In the genomic region with DNA sequence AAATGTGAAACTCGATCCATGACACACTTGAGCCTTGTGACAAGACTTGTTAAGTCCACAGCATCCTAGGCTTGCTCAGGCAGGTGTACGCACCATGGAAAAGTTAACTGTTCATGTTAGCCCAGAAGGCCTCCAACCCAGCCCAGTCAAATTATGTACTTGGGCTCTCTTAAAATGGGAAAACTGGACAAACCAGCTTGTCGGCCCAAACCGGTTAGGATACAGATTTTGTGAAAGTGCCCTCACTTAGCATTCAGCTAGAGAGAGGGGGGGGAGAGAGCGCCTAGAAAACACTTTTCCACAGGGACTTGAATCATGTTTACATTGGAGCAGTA, we compare ENCODE assay signal across 8 mouse cellular contexts. TPM values are rescaled to one million over a fixed set of nuclear protein-coding genes. Genes with fewer than 3 reads are reported as not detected.
DNase-seq lines count a peak whose midpoint lies in the region; ATAC-seq lines count a peak whose summit lies in the region.

No protein-coding gene starts in this region.

- H3K4me1 ChIP-seq in liver, embryonic 11.5 days (replicated peaks; ENCODE audit: control insufficient read depth, insufficient read depth, low read length) = peaks cover 39% of the 10 kb centered on the region
- H3K4me1 ChIP-seq in hindbrain, embryonic 13.5 days (replicated peaks) = peaks cover 39% of the 10 kb centered on the region
- peaks cover 21% of the 10 kb centered on the region for H3K4me1 ChIP-seq in limb, embryonic 15.5 days
- H3K4me1 ChIP-seq in neural tube, embryonic 14.5 days (ENCODE audit: control insufficient read depth, insufficient read depth, low read length) = peaks cover 18% of the 10 kb centered on the region

- H3K36me3 ChIP-seq in liver, embryonic 11.5 days (ENCODE audit: control insufficient read depth, insufficient read depth, low read length) = peaks cover 4% of the 10 kb centered on the region; the same call in 1 of the 2 replicates
- H3K36me3 ChIP-seq in hindbrain, embryonic 13.5 days = no peaks in the 10 kb centered on the region
- H3K36me3 ChIP-seq in limb, embryonic 15.5 days = no peaks in the 10 kb centered on the region
- no peaks in the 10 kb centered on the region for H3K36me3 ChIP-seq in neural tube, embryonic 14.5 days (ENCODE audit: control insufficient read depth, insufficient read depth, low read length)

- no peak for DNase-seq in liver, embryonic 11.5 days (ENCODE audit: low spot score)
- DNase-seq in liver = no peak
- no peak for DNase-seq in retina, embryonic 14.5 days (ENCODE audit: low spot score)
- DNase-seq in right cerebral cortex, adult 18-20 months = no peak

- 48% methylated on average over 5 of the region's 5 CpGs for WGBS in liver, embryonic 11.5 days
- 59% methylated on average over 5 of the region's 5 CpGs for WGBS in hindbrain, embryonic 13.5 days
- 50% methylated on average over 5 of the region's 5 CpGs for WGBS in limb, embryonic 15.5 days
- WGBS in neural tube, embryonic 14.5 days = 68% methylated on average over 5 of the region's 5 CpGs

- peak overlapping the region; percentile 96 for H3K4me2 ChIP-seq in liver, embryonic 11.5 days
- H3K4me2 ChIP-seq in hindbrain, embryonic 13.5 days = peak overlapping the region; percentile 85
- peak overlapping the region; percentile 95 for H3K4me2 ChIP-seq in limb, embryonic 15.5 days
- H3K4me2 ChIP-seq in neural tube, embryonic 14.5 days (ENCODE audit: low read depth, low read length) = peak overlapping the region; percentile 83

- no peaks in the 10 kb centered on the region for H3K27me3 ChIP-seq in liver, embryonic 11.5 days (replicated peaks; ENCODE audit: control insufficient read depth, insufficient read depth, low read length)
- H3K27me3 ChIP-seq in hindbrain, embryonic 13.5 days = no peaks in the 10 kb centered on the region
- H3K27me3 ChIP-seq in limb, embryonic 15.5 days = no peaks in the 10 kb centered on the region
- H3K27me3 ChIP-seq in neural tube, embryonic 14.5 days (ENCODE audit: control insufficient read depth, insufficient read depth, low read length) = no peaks in the 10 kb centered on the region

- H3K9ac ChIP-seq in liver, embryonic 11.5 days (ENCODE audit: low read depth, low read length) = peak overlapping the region; percentile 96
- peak overlapping the region; percentile 95 for H3K9ac ChIP-seq in hindbrain, embryonic 13.5 days
- no peak overlapping the region; the same call in 1 of the 2 replicates for H3K9ac ChIP-seq in limb, embryonic 15.5 days
- no peak overlapping the region; the same call in 1 of the 2 replicates for H3K9ac ChIP-seq in neural tube, embryonic 14.5 days (replicated peaks; ENCODE audit: low read depth, low read length)

- peak overlapping the region; percentile 72 for H3K27ac ChIP-seq in liver, embryonic 11.5 days (ENCODE audit: low read depth, low read length)
- no peak overlapping the region for H3K27ac ChIP-seq in hindbrain, embryonic 13.5 days
- no peak overlapping the region for H3K27ac ChIP-seq in limb, embryonic 15.5 days
- no peak overlapping the region for H3K27ac ChIP-seq in neural tube, embryonic 14.5 days (ENCODE audit: low read depth, low read length)

- ATAC-seq in liver, embryonic 11.5 days (replicated peaks; ENCODE audit: low FRiP score) = no peak
- ATAC-seq in hindbrain, embryonic 13.5 days (ENCODE audit: low FRiP score) = no peak
- no peak for ATAC-seq in limb, embryonic 15.5 days (ENCODE audit: insufficient number of reproducible peaks, low FRiP score, low TSS enrichment, low read depth)
- ATAC-seq in neural tube, embryonic 14.5 days (ENCODE audit: low read depth) = no peak
- no peak for ATAC-seq in erythroid progenitor cell, adult 5-6 weeks (replicated peaks; ENCODE audit: low FRiP score, poor library complexity, severe bottlenecking)

- peak overlapping the region; percentile 96 for H3K4me3 ChIP-seq in liver, embryonic 11.5 days (ENCODE audit: low read depth, low read length)
- H3K4me3 ChIP-seq in hindbrain, embryonic 13.5 days = peak overlapping the region; percentile 88
- peak overlapping the region; percentile 98 for H3K4me3 ChIP-seq in limb, embryonic 15.5 days
- H3K4me3 ChIP-seq in neural tube, embryonic 14.5 days (ENCODE audit: low read depth, low read length) = no peak overlapping the region

- no peaks in the 10 kb centered on the region for H3K9me3 ChIP-seq in liver, embryonic 11.5 days (ENCODE audit: control insufficient read depth, low read length)
- H3K9me3 ChIP-seq in hindbrain, embryonic 13.5 days = 0 out of 2 replicates have a peak, but pooled peaks cover 8% of the 10 kb centered on the region
- H3K9me3 ChIP-seq in limb, embryonic 15.5 days = no peaks in the 10 kb centered on the region
- no peaks in the 10 kb centered on the region for H3K9me3 ChIP-seq in neural tube, embryonic 14.5 days (ENCODE audit: control insufficient read depth, low read length)

RNA-seq across cellular contexts. Expression of gene Ssx2ip, which starts 1.5 kb away (rescaled TPM):
- polyA plus RNA-seq in liver, embryonic 11.5 days (2014; fragmentation: Nextera tagmentation; extraction: Ambion mirVana) = 109 and 130 TPM in 2 replicates
- 13.3 and 14.4 TPM in 2 replicates for polyA plus RNA-seq in hindbrain, embryonic 13.5 days (2015; fragmentation: Nextera tagmentation; extraction: Ambion mirVana)
- polyA plus RNA-seq in limb, embryonic 15.5 days (2015; fragmentation: Nextera tagmentation; extraction: Ambion mirVana) = 25.4 and 25.6 TPM in 2 replicates
- polyA plus RNA-seq in neural tube, embryonic 14.5 days (2014; fragmentation: Nextera tagmentation; extraction: Ambion mirVana) = 14.8 and 18.1 TPM in 2 replicates
- total RNA-seq in erythroid progenitor cell, adult 5-6 weeks (2015; ENCODE audit: low replicate concordance) = 52.4 and 68.1 TPM in 2 replicates
- 100 and 129 TPM in 2 replicates for total RNA-seq in erythroid progenitor cell, adult 5-6 weeks (2017; ENCODE audit: low replicate concordance)

RNA-seq across cellular contexts. Expression of gene Ctbs, which starts 43.6 kb away (rescaled TPM):
- polyA plus RNA-seq in liver, embryonic 11.5 days (2014; fragmentation: Nextera tagmentation; extraction: Ambion mirVana) = 8.2 and 8.4 TPM in 2 replicates
- 4.6 and 5.1 TPM in 2 replicates for polyA plus RNA-seq in hindbrain, embryonic 13.5 days (2015; fragmentation: Nextera tagmentation; extraction: Ambion mirVana)
- polyA plus RNA-seq in limb, embryonic 15.5 days (2015; fragmentation: Nextera tagmentation; extraction: Ambion mirVana) = 10.1 and 10.4 TPM in 2 replicates
- polyA plus RNA-seq in neural tube, embryonic 14.5 days (2014; fragmentation: Nextera tagmentation; extraction: Ambion mirVana) = 5.3 and 6.6 TPM in 2 replicates
- 4.3 and 5.4 TPM in 2 replicates for total RNA-seq in erythroid progenitor cell, adult 5-6 weeks (2015; ENCODE audit: low replicate concordance)
- 0.53 and 0.64 TPM in 2 replicates for total RNA-seq in erythroid progenitor cell, adult 5-6 weeks (2017; ENCODE audit: low replicate concordance)

Comparison
In these comparisons a context has a peak if more than half of its experiments do, and no peak if none do; other contexts are left out.
1. H3K9ac ChIP-seq: peak in liver, embryonic 11.5 days (single experiment) and hindbrain, embryonic 13.5 days (single experiment); none in limb, embryonic 15.5 days (single experiment) and neural tube, embryonic 14.5 days (single experiment).
2. Peak in every context shown above with its lines, with median percentiles within 50 percentile points of each other: H3K4me2 ChIP-seq.